Mouse (Mus musculus) limb, embryonic 14.5 days (tissue): Measurements from ENCODE around the gene Rabgap1. TPM values are rescaled to one million over a fixed set of nuclear protein-coding genes. Genes with fewer than 3 reads are reported as not detected.

ENCODE experiments used
- ATAC-seq: fragments of 200-750 bp; cut with Nextera tagmentation; 2 replicates; pipeline ENCODE4 v1.8.0; 2017; ENCODE audit warnings: low read depth, moderate number of reproducible peaks, moderate TSS enrichment; ENCODE audit not compliant: low FRiP score
- DNase-seq: peaks from one replicate; pipeline ENCODE4 v3.0.0-alpha.2; 2015; ENCODE audit warnings: low spot score
- H3K27ac ChIP-seq: fragments of 300-500 bp; sonication (generic); replicated peaks from 2 replicates; pipeline ENCODE4 v1.5.1; 2014; ENCODE audit warnings: low read depth, mild to moderate bottlenecking, low read length, moderate library complexity, mixed read lengths
- H3K27me3 ChIP-seq: fragments of 300-500 bp; sonication (generic); 2 replicates; pipeline ENCODE4 v1.6.1; 2014; ENCODE audit warnings: low read length, mixed read lengths; ENCODE audit not compliant: control insufficient read depth, insufficient read depth
- H3K36me3 ChIP-seq: fragments of 300-500 bp; sonication (generic); 2 replicates; pipeline ENCODE4 v1.6.1; 2014; ENCODE audit warnings: mild to moderate bottlenecking, low read length, moderate library complexity, mixed read lengths; ENCODE audit not compliant: control insufficient read depth, insufficient read depth
- H3K4me1 ChIP-seq: fragments of 300-500 bp; sonication (generic); 2 replicates; pipeline ENCODE4 v1.6.1; 2014; ENCODE audit warnings: antibody characterized with exemption, low read length, mixed read lengths; ENCODE audit not compliant: control insufficient read depth, insufficient read depth
- H3K4me2 ChIP-seq: fragments of 300-500 bp; sonication (generic); replicated peaks from 2 replicates; pipeline ENCODE4 v1.6.1; 2014; ENCODE audit warnings: low read depth, mild to moderate bottlenecking, low read length, moderate library complexity; ENCODE audit not compliant: severe bottlenecking
- H3K4me3 ChIP-seq: fragments of 300-500 bp; sonication (generic); replicated peaks from 2 replicates; pipeline ENCODE4 v1.5.1; 2014; ENCODE audit warnings: low read length
- H3K9ac ChIP-seq: fragments of 300-500 bp; sonication (generic); 2 replicates; pipeline ENCODE4 v1.6.1; 2014; ENCODE audit warnings: mild to moderate bottlenecking, low read depth, low read length, moderate library complexity; ENCODE audit not compliant: severe bottlenecking
- H3K9me3 ChIP-seq: fragments of 300-500 bp; sonication (generic); 2 replicates; pipeline ENCODE4 v1.6.1; 2016; ENCODE audit warnings: low read length; ENCODE audit not compliant: control insufficient read depth
- POLR2A ChIP-seq: fragments of 200-500 bp; IDR thresholded peaks from 2 replicates; pipeline ENCODE4 v1.8.0; 2012; ENCODE audit warnings: inconsistent platforms, mild to moderate bottlenecking, moderate library complexity, borderline replicate concordance; ENCODE audit not compliant: insufficient read depth, insufficient read length; ENCODE audit errors: extremely low read depth
- WGBS: fragments of 180-500 bp; shearing (Covaris S2); extraction: QIAGEN DNeasy Blood & Tissue Kit; methylation state at CpG from one replicate; pipeline ENCODE4 v1.1.7; 2014; 5-methylcytosine and 5-hydroxymethylcytosine counted together
- polyA plus RNA-seq, 2 experiments: library from polyadenylated mRNA; depleted of rRNA in 1 of 2; stranded (reverse) in 1 of 2; unstranded in 1 of 2; fragments of >200 nt; fragmentation: Nextera tagmentation in 1 of 2; extraction: Ambion mirVana in 1 of 2; gene quantifications; 2 replicates each; pipeline versions ENCODE4 v1.2.1 to v1.2.3; 2012 to 2014

The Rabgap1 gene
- polyA plus RNA-seq, 2 experiments = 37.6 to 46.4 TPM

- Histone ChIP-seq H3K9me3 (no peaks in the 10 kb centered on the region), H3K36me3 (peaks cover 31% of the 10 kb centered on the region), H3K27ac (no peak overlapping the region), H3K4me2 (no peak overlapping the region), H3K27me3 (no peaks in the 10 kb centered on the region), H3K9ac (no peak overlapping the region), H3K4me3 (no peak overlapping the region), H3K4me1 (no peaks in the 10 kb centered on the region)
- TF ChIP-seq POLR2A = no peak
- DNase-seq (no peak), ATAC-seq (no peak)
- WGBS = 85% methylated on average over 1 of the region's 1 CpGs
Observed at GRCm38 (mm10) chr2:37530766-37531165, 87.7 kb downstream of the Rabgap1 start.

GRCm38 (mm10) chr2:37531639-37532038, 88.6 kb downstream of the Rabgap1 start:
- Histone ChIP-seq H3K9me3 (no peaks in the 10 kb centered on the region), H3K9ac (no peak overlapping the region), H3K4me2 (no peak overlapping the region), H3K36me3 (peaks cover 38% of the 10 kb centered on the region), H3K27me3 (no peaks in the 10 kb centered on the region), H3K4me1 (no peaks in the 10 kb centered on the region), H3K27ac (no peak overlapping the region), H3K4me3 (no peak overlapping the region)
- ATAC-seq (no peak), DNase-seq (no peak)
- WGBS = 87% methylated on average over 3 of the region's 3 CpGs
- TF ChIP-seq POLR2A = no peak

- ATAC-seq (no peak), DNase-seq (no peak)
- no peak overlapping the region for H3K9ac ChIP-seq
- WGBS = 86% methylated on average over 1 of the region's 1 CpGs
- peaks cover 83% of the 10 kb centered on the region for H3K36me3 ChIP-seq
- no peaks in the 10 kb centered on the region for H3K27me3 ChIP-seq
- no peak overlapping the region for H3K27ac ChIP-seq
- no peaks in the 10 kb centered on the region for H3K4me1 ChIP-seq
- H3K9me3 ChIP-seq = no peaks in the 10 kb centered on the region
- H3K4me2 ChIP-seq = no peak overlapping the region
- TF ChIP-seq POLR2A = no peak
- H3K4me3 ChIP-seq = no peak overlapping the region
Observed at GRCm38 (mm10) chr2:37549346-37550012, 106.4 kb downstream of the Rabgap1 start.

- no peak overlapping the region for H3K4me2 ChIP-seq
- H3K9ac ChIP-seq = no peak overlapping the region
- no peak for TF ChIP-seq POLR2A
- ATAC-seq (no peak), DNase-seq (no peak)
- no peaks in the 10 kb centered on the region for H3K9me3 ChIP-seq
- no peak overlapping the region for H3K4me3 ChIP-seq
- H3K27ac ChIP-seq = no peak overlapping the region
- no peaks in the 10 kb centered on the region for H3K27me3 ChIP-seq
- H3K36me3 ChIP-seq = peaks cover 93% of the 10 kb centered on the region
- WGBS = 82% methylated on average over 2 of the region's 2 CpGs
- H3K4me1 ChIP-seq = no peaks in the 10 kb centered on the region
Observed at GRCm38 (mm10) chr2:37556366-37556765, 113.3 kb downstream of the Rabgap1 start.

- peaks cover 76% of the 10 kb centered on the region for H3K36me3 ChIP-seq
- 66% methylated on average over 2 of the region's 2 CpGs for WGBS
Observed at GRCm38 (mm10) chr2:37565579-37565978, 122.5 kb downstream of the Rabgap1 start.

More at GRCm38 (mm10) chr2:37565579-37565978, 122.5 kb downstream of the Rabgap1 start:
- no peaks in the 10 kb centered on the region for H3K9me3 ChIP-seq
- no peak overlapping the region for H3K9ac ChIP-seq
- no peaks in the 10 kb centered on the region for H3K4me1 ChIP-seq
- no peak for DNase-seq
- H3K4me2 ChIP-seq = no peak overlapping the region
- no peak for ATAC-seq
- no peak overlapping the region for H3K4me3 ChIP-seq
- TF ChIP-seq POLR2A = no peak
- H3K27me3 ChIP-seq = no peaks in the 10 kb centered on the region
- no peak overlapping the region for H3K27ac ChIP-seq
